Mouse (Mus musculus): ENCODE data around the gene Hspa8.

The Hspa8 gene

DNA sequence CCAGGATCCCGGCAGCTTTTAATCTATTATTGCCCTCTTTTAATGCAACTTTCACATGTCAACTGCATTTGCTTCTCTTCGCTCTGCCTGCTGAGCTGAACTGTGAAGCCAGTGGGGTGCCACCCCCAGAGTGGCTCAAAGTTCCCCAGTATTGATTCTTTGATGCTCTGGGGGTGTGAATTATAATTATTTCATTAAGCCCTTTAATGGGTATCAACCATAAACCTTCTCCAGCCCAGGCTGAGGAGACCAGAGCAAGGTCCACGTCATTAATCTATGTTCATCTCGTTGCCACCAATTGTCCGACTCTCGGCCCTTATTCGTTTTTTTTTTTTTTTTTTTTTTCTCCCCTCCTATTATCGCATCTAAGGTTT lies 8.1 kb downstream of the Hspa8 start:
- DNase-seq (ENCODE audit: low read depth, low spot score): no peak

DNA sequence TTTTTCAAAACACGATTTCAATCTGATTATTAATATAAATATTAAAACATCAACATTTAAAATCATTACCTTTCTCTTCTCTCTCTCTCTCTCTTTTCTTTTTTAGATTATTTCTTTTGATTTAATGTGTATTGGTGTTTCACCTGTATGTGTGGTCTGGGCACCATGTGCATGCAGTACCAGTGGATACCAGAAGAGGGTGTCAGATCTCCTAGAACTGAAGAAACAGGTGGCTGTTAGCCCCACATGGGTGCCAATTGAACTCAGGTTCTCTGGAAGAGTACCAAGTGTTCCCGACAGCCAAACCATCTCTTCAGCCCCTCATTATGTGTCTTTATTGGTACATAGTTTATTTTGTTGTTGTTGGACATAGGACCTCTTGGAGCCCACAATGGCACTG lies 11.1 kb downstream of the Hspa8 start:
- no peak for DNase-seq (ENCODE audit: low read depth, low spot score)

DNA sequence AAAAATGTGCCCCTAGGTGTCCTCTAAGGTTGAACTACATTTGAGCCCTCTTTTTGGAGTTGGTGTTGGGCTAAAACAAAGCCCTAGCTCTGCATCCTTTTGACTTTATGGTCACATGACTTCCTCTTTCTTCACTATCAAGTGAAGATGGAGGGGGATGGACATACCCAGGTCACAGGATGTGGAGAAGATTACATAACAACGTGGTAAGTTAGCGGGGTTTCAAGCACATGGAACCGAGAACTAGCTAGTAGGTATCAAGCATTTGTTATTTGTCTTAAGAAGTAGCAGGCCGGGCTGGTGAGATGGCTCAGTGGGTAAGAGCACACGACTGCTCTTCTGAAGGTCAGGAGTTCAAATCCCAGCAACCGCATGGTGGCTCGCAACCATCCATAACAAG lies 13.3 kb downstream of the Hspa8 start:
- DNase-seq (ENCODE audit: low read depth, low spot score): no peak

DNA sequence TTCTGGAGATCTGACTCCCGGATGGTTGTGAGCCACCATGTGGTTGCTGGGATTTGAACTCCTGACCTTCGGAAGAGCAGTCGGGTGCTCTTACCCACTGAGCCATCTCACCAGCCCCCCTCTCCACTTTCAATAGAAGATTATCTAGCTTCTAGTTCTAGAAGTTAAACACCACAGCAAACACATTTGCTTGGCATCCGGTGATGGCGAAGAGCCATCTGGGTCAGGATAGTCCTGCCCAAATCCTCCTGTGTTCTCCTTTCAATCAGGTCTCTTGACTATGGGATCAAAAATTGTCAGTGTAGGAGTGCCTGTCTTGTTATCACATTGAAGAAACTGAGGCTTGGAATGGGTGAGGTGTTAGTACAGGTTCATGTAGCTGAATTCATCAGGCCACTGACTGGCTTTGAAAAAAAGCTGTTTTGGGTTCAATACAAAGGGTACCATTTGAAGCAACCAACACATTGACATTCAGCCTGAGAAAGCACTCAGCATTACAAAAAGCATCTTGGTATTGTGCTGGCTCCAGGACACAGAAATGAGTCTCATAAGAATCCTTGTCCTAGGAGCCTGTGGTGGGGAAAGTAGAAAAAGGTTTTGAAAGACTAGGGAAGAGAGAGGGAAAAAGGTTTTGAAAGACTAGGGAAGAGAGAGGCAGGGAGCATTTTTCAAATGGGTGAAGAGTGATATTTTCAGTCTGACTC lies 16.7 kb downstream of the Hspa8 start:
- no peak for DNase-seq (ENCODE audit: low read depth, low spot score)

DNA sequence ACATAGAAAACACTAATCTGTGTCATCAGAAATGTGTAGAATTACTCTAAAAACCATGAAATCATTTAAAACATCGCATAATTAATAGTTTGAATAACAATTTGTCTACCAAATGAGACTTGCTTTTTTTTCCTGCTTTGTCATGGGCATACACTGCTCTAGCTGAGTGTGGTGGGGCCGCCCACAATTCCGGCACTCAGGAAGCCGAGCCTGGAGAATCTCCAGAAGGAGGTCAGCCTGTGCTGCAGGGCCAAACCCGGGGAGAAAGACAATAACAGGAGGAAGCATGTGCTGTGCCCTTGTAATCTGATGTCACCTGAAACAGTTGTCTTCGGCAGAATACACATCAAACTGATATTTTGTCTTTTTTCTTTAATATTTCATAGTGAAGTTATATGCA lies 24.8 kb downstream of the Hspa8 start:
- no peak for DNase-seq (ENCODE audit: low read depth, low spot score)

DNA sequence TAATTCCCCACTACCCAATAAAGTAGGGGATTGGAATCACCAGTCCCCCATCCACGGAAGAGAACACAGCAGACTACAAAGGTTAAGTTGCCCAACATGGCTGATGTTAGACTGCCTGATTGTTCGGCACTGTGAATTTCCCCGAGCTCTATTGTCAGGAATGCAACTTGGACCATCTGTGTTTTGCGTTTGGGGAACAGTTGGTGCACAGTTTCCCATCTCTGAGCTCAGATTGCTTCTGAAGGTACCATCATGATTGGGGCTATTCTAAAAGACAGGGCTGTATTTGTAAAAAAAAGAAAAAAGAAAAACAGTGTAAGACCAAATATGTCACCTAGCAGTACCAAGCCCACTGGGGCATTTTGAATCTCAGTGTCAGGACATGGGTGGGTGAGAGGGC lies 26.6 kb downstream of the Hspa8 start:
- DNase-seq (ENCODE audit: low read depth, low spot score): no peak

DNA sequence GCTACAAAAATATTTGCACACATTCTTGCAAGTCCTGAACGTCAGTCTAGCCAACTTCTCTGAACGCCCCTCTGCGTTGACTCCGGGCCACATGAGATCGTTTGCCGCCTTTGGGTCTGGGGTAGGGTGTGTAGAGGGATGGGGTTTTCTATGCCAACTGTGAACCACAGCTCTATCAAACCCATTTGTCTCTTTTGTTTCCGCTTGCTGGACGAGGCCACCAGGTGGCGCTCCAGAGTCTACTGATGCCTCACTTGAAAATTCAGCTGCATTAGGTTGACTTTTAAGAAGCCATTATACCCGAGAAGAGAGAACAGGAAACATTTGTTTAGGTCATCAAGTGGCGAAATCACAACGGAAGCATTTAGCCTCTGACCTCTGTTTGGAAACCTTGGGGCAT lies 33.8 kb downstream of the Hspa8 start:
- peak; percentile 87 for DNase-seq (ENCODE audit: low read depth, low spot score)

DNA sequence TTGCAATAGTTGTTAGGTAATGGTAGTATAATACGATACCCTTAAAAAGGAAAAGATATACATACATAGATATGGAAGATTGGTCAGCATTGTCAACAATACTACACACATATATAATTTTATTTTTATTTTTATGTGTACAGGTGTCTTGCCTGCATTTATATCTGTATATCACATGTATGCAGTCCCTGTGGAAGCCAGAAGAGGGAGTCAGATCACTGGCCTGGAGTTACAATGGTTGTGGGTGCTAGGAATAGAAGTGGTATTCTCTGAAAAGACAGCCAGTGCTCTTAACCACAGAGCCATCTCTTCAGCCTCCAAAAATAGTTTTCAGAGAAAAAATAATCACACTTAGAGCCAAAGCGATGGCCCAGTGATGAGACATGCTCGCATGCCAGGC lies 35.9 kb downstream of the Hspa8 start:
- DNase-seq (ENCODE audit: low read depth, low spot score): no peak

DNA sequence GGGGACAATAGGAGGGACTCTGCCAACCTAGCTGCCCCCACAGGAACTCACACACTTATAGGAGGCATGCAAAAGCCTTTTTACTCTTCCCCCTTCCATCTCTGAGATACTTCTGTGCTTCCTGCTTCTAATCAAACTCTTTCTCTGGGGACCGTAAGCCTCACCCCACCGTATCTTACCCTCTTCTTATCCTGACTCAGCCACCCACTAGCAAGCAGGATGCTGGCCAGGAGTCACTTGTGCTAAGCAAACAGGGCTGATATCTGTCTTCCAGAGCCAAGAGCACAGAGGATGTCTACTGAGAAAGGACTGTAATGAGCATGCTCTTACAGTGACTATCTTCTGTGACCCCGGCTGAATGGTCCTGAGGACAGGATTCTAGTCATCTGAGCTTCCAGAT lies 38.9 kb downstream of the Hspa8 start:
- no peak for DNase-seq (ENCODE audit: low read depth, low spot score)

DNA sequence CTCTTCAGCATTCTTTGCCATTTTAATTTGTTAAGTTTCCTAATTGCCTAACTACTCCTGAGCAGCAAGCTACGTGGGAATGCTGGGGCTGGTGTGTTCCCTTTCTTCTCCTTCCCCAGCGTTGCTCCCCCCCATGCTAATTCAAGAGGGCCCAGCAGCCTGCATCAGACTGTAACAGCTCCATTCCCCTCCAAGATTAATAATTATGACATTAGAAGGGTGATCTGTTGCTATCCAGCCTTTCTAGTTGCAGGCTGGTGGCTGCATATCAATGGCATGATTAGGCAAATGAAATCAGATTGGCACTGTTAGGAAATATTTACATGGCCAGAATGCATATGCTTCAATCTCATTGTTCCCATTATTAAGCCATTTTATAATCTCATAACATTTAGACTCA lies 50.7 kb downstream of the Hspa8 start:
- DNase-seq (ENCODE audit: low read depth, low spot score): no peak

DNA sequence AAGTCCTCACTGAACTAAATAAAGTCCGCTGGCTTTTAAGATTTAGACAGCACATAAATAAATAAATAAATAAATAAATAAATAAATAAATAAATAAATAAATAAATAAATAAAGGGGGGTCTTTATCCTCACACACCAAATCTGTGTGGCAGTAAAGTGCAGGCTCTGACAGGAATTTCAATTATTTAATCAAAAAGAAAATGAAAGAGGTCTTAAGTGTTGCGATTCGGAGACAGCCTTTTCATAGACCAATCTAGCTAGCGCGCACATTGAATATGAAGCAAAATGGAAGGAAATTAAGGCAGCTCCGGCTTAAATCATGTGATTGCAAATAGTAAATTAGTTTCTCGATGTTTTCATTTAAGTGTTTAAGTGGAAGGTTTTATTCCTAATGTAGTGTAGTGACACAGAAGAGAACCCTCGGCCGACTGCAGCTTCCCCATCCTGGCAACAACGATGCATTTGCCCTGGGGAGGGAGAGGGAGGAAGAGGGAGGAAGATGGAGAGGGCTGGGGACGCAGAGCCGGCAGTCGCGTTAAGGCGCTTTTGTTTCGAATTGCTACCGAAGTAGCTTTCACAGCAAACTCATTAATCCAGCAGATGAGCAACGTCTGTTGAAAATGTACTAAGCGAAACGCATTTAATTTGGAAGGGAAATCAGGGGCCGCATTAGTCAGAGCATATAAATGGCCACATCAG lies 57.8 kb downstream of the Hspa8 start:
- no peak for DNase-seq (ENCODE audit: low read depth, low spot score)

DNA sequence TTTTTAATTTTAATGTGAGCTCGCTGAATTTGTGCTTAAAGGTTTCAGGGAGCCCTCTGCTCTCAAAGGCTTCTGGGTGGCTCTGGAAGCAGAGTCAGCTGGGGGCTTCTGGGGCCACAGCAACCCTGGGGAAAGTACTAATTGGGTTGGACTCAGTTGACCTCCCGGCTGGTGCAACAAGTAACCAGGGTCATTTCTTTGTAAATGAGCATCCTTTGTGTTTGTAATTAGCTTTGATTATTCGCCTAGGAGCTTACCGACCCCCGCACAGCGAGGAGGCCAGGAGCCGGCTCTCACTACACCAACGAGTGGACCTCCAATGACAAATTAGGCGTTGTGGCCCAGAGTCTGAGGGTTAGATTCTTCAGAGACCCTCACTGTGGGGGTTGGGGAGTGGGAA lies 58.4 kb downstream of the Hspa8 start:
- no peak for DNase-seq (ENCODE audit: low read depth, low spot score)

Data from mesoderm, embryonic 11.5 days (tissue).